Mouse (Mus musculus) mouse trophoblast stem cell (cell line): ENCODE measurements at regions not wholly inside any gene's neighbourhood (a gene's known extent, or its start where the extent isn't known, plus 50 kb on each side); places are given as distances from the start of the nearest gene placed in this dataset.

Experiments
- in situ Hi-C, 2 experiments: fragments of 300-500 bp; cut with MseI, MboI; formaldehyde crosslinking; loops; 2 replicates in 1 of 2; 3 replicates in 1 of 2; pipeline ENCODE4 v1.15.1; 2025

- in situ Hi-C loops = no loop called here
Measured at GRCm38 (mm10) chr16:53011847-53012246, 558.0 kb upstream of the Alcam start.

- in situ Hi-C loops = no loop called here
Measured at GRCm38 (mm10) chr16:52988852-52989397, 535.1 kb upstream of the Alcam start.

- in situ Hi-C loops = no loop called here
Measured at GRCm38 (mm10) chr16:52984336-52984735, 530.5 kb upstream of the Alcam start.

- in situ Hi-C loops = no loop called here
Measured at GRCm38 (mm10) chr16:52980995-52981394, 527.1 kb upstream of the Alcam start.

GRCm38 (mm10) chr16:52972811-52973210 lies 518.9 kb upstream of the Alcam start:
- in situ Hi-C loops = no loop called here

- in situ Hi-C loops = no loop called here
Measured at GRCm38 (mm10) chr16:52947679-52948078, 493.8 kb upstream of the Alcam start.

- in situ Hi-C loops = no loop called here
Measured at GRCm38 (mm10) chr16:52934749-52935148, 480.9 kb upstream of the Alcam start.

GRCm38 (mm10) chr16:52931978-52932377 lies 478.1 kb upstream of the Alcam start:
- in situ Hi-C loops = no loop called here

GRCm38 (mm10) chr16:52892467-52893255 lies 438.8 kb upstream of the Alcam start:
- in situ Hi-C loops = no loop called here

GRCm38 (mm10) chr16:52879463-52880114 lies 425.7 kb upstream of the Alcam start:
- in situ Hi-C loops = no loop called here

GRCm38 (mm10) chr16:52867833-52868232 lies 414.0 kb upstream of the Alcam start:
- in situ Hi-C loops = no loop called here

- in situ Hi-C loops = no loop called here
Measured at GRCm38 (mm10) chr16:52863554-52863953, 409.7 kb upstream of the Alcam start.

GRCm38 (mm10) chr16:52861263-52861662 lies 407.4 kb upstream of the Alcam start:
- in situ Hi-C loops = no loop called here

- in situ Hi-C loops = no loop called here
Measured at GRCm38 (mm10) chr16:52858441-52859209, 404.8 kb upstream of the Alcam start.

GRCm38 (mm10) chr16:52851129-52851528 lies 397.3 kb upstream of the Alcam start:
- in situ Hi-C loops = no loop called here

- in situ Hi-C loops = no loop called here
Measured at GRCm38 (mm10) chr16:52818976-52819375, 365.1 kb upstream of the Alcam start.

- in situ Hi-C loops = no loop called here
Measured at GRCm38 (mm10) chr16:52811219-52811618, 357.3 kb upstream of the Alcam start.

GRCm38 (mm10) chr16:52804365-52804764 lies 350.5 kb upstream of the Alcam start:
- in situ Hi-C loops = no loop called here

- in situ Hi-C loops = no loop called here
Measured at GRCm38 (mm10) chr16:52799715-52800392, 346.0 kb upstream of the Alcam start.

- in situ Hi-C loops = no loop called here
Measured at GRCm38 (mm10) chr16:52795184-52795583, 341.3 kb upstream of the Alcam start.

GRCm38 (mm10) chr16:52789946-52790345 lies 336.1 kb upstream of the Alcam start:
- in situ Hi-C loops = no loop called here

GRCm38 (mm10) chr16:52747744-52748143 lies 293.9 kb upstream of the Alcam start:
- in situ Hi-C loops = no loop called here
